Mouse (Mus musculus) urinary bladder, adult 18-20 months (tissue): ENCODE data around the gene Vsig2.

Source experiments
- DNase-seq, 2 experiments: peaks; one replicate each; pipeline ENCODE4 v3.0.0; 2022; ENCODE audit warnings: low spot score in 2 of 2, mixed read lengths in 2 of 2

Vsig2 gene

GRCm38 (mm10) chr9:37539170-37540025, at the start of gene Vsig2:
Gene Vsig2, plus strand, starts transcription at chr9:37539255.
- DNase-seq: peak; percentile 40 to 42

- DNase-seq: peak; percentile 11 to 51
Observed at GRCm38 (mm10) chr9:37489446-37490120, 49.5 kb upstream of the Vsig2 start.

- no peak for DNase-seq
Observed at GRCm38 (mm10) chr9:37495761-37496160, 43.3 kb upstream of the Vsig2 start.

GRCm38 (mm10) chr9:37496325-37496724, 42.7 kb upstream of the Vsig2 start:
- DNase-seq: no peak

- DNase-seq: no peak
Observed at GRCm38 (mm10) chr9:37500201-37500600, 38.9 kb upstream of the Vsig2 start.

GRCm38 (mm10) chr9:37501170-37501569, 37.9 kb upstream of the Vsig2 start:
- DNase-seq: no peak

- no peak for DNase-seq
Observed at GRCm38 (mm10) chr9:37504348-37504747, 34.7 kb upstream of the Vsig2 start.

- no peak for DNase-seq
Observed at GRCm38 (mm10) chr9:37506023-37506422, 33.0 kb upstream of the Vsig2 start.

- DNase-seq: no peak
Observed at GRCm38 (mm10) chr9:37512097-37512496, 27.0 kb upstream of the Vsig2 start.

- no peak for DNase-seq
Observed at GRCm38 (mm10) chr9:37514456-37514855, 24.6 kb upstream of the Vsig2 start.

GRCm38 (mm10) chr9:37517467-37517866, 21.6 kb upstream of the Vsig2 start:
- DNase-seq: no peak

GRCm38 (mm10) chr9:37518991-37519390, 20.1 kb upstream of the Vsig2 start:
- no peak for DNase-seq

GRCm38 (mm10) chr9:37519995-37520394, 19.1 kb upstream of the Vsig2 start:
- no peak for DNase-seq

- no peak for DNase-seq
Observed at GRCm38 (mm10) chr9:37525461-37525860, 13.6 kb upstream of the Vsig2 start.

- DNase-seq: peak in 1 of 2 experiments; percentile 27
Observed at GRCm38 (mm10) chr9:37526443-37527395, 12.3 kb upstream of the Vsig2 start.

- peak; percentile 60 to 78 for DNase-seq
Observed at GRCm38 (mm10) chr9:37527396-37528224, 11.4 kb upstream of the Vsig2 start, which contains the start of gene Esam. Gene Esam, plus strand, starts transcription at chr9:37528078.

GRCm38 (mm10) chr9:37528225-37528970, 10.7 kb upstream of the Vsig2 start:
- no peak for DNase-seq

- peak in 1 of 2 experiments; percentile 34 for DNase-seq
Observed at GRCm38 (mm10) chr9:37530031-37530887, 8.8 kb upstream of the Vsig2 start.
